Mouse (Mus musculus): Measurements from ENCODE around the gene Ppp3ca. TPM values are rescaled to one million over a fixed set of nuclear protein-coding genes. Genes with fewer than 3 reads are reported as not detected.

Ppp3ca gene
- polyA plus RNA-seq, 1 experiment from 2014 or later: 37.3 TPM

DNA sequence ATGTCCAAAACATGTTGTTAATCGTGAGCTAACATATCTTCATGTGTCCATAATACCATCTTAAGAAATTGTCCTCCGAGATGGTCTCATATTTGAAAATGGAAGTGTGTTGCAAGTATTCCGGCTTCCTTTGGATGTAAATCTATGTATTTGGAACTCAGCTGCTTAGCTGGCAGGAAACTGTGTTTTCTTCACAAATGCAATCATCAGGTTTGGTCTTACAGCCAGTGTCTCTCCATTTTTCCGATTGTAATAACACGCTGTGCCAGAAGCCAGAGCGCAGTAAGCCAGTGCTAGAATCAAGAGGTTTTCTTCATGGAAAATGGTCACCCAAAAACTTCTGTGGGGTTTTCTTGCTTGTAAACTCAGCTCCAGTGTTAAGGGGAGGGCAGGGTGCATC lies 104.3 kb downstream of the Ppp3ca start:
- no peak for ATAC-seq
- Histone ChIP-seq H3K9me3 (ENCODE audit: control insufficient read depth) (no peaks in the 10 kb centered on the region), H3K27ac (ENCODE audit: low read depth, low read length) (no peak overlapping the region), H3K4me1 (replicated peaks; ENCODE audit: control insufficient read depth, insufficient read depth, low read length) (peaks cover under 1% of the 10 kb centered on the region; the same call in 1 of the 2 replicates), H3K9ac (ENCODE audit: low read depth, low read length) (no peak overlapping the region), H3K27me3 (replicated peaks; ENCODE audit: control insufficient read depth, insufficient read depth, low read length) (no peaks in the 10 kb centered on the region), H3K4me3 (ENCODE audit: low read depth, low read length) (no peak overlapping the region), H3K4me2 (replicated peaks; ENCODE audit: low read depth) (no peak overlapping the region), H3K36me3 (ENCODE audit: control insufficient read depth, insufficient read depth) (no peaks in the 10 kb centered on the region)
- no peak for TF ChIP-seq CTCF (IDR thresholded peaks at IDR 0.05; ENCODE audit: low read depth)
- 89% methylated on average over 6 of the region's 6 CpGs for WGBS

DNA sequence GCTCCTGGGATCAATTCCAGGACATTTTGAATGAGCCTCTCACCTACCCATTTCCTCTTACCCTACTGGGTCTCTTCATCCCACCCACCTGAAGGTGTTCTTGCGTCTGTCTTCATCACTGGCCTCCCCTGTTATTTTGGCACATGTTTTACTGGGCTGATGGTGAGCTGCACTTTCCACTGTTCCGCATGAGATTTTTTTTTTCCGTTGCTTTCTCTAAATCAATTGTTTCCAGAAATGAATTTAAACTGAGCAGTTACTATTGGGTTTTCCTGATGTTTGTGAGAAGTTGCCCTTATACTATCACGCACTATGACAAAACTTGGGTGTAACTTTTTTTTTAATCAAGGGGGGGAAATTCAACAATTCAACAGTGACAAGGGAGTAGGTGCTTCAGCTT lies 106.6 kb downstream of the Ppp3ca start:
- Histone ChIP-seq H3K27ac (ENCODE audit: low read depth, low read length) (no peak overlapping the region), H3K4me1 (replicated peaks; ENCODE audit: control insufficient read depth, insufficient read depth, low read length) (no peaks in the 10 kb centered on the region), H3K4me3 (ENCODE audit: low read depth, low read length) (no peak overlapping the region), H3K4me2 (replicated peaks; ENCODE audit: low read depth) (no peak overlapping the region), H3K9me3 (ENCODE audit: control insufficient read depth) (no peaks in the 10 kb centered on the region), H3K36me3 (ENCODE audit: control insufficient read depth, insufficient read depth) (no peaks in the 10 kb centered on the region), H3K9ac (ENCODE audit: low read depth, low read length) (no peak overlapping the region), H3K27me3 (replicated peaks; ENCODE audit: control insufficient read depth, insufficient read depth, low read length) (no peaks in the 10 kb centered on the region)
- ATAC-seq: no peak
- no peak for TF ChIP-seq CTCF (IDR thresholded peaks at IDR 0.05; ENCODE audit: low read depth)
- WGBS: 84% methylated on average over 4 of the region's 4 CpGs

DNA sequence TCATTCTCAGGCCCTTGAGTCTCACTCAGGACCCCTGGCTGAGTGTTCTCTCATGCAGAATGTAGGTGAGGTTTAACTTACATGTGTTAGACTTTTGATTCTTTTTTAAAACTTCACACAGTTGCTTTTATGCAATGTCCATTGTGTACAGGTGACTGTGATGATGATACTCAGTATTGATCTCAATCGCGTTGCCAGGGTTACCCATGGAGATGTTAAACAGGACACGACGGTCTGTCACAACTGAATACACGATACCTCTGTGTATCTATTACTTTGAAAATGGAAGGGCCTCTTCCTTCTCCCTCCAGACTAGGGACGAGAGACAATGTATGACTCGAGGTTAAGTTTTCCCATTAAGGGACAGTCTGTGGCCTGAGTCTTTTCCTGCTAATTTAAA lies 107.5 kb downstream of the Ppp3ca start:
- Histone ChIP-seq H3K9me3 (ENCODE audit: control insufficient read depth) (no peaks in the 10 kb centered on the region), H3K4me1 (replicated peaks; ENCODE audit: control insufficient read depth, insufficient read depth, low read length) (no peaks in the 10 kb centered on the region), H3K4me3 (ENCODE audit: low read depth, low read length) (no peak overlapping the region), H3K9ac (ENCODE audit: low read depth, low read length) (no peak overlapping the region), H3K36me3 (ENCODE audit: control insufficient read depth, insufficient read depth) (no peaks in the 10 kb centered on the region), H3K4me2 (replicated peaks; ENCODE audit: low read depth) (no peak overlapping the region), H3K27ac (ENCODE audit: low read depth, low read length) (no peak overlapping the region), H3K27me3 (replicated peaks; ENCODE audit: control insufficient read depth, insufficient read depth, low read length) (no peaks in the 10 kb centered on the region)
- TF ChIP-seq CTCF (IDR thresholded peaks at IDR 0.05; ENCODE audit: low read depth): no peak
- no peak for ATAC-seq
- WGBS: 82% methylated on average over 7 of the region's 7 CpGs

DNA sequence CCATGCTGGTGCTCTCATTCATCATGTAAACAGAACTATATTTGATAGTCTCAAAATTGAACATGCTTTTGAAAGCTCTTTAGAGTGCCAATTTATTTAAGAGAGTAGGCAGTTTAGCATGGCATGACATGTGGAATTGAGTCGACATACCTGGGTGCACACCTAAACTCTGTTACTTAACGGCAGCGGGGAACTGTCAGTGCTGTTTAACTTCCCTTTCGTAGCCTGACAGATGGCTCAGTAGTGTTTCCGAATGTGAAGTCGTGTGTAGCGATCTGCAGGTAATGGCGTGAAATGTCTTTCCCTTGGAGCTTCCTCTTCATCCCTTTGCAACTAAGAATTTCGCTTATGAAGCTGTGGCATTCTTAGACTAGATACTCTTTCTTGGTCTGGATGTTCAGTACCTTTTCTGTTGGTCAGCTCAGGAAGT lies 107.9 kb downstream of the Ppp3ca start:
- Histone ChIP-seq H3K4me3 (ENCODE audit: low read depth, low read length) (no peak overlapping the region), H3K9me3 (ENCODE audit: control insufficient read depth) (no peaks in the 10 kb centered on the region), H3K9ac (ENCODE audit: low read depth, low read length) (no peak overlapping the region), H3K4me1 (replicated peaks; ENCODE audit: control insufficient read depth, insufficient read depth, low read length) (no peaks in the 10 kb centered on the region), H3K27me3 (replicated peaks; ENCODE audit: control insufficient read depth, insufficient read depth, low read length) (no peaks in the 10 kb centered on the region), H3K27ac (ENCODE audit: low read depth, low read length) (no peak overlapping the region), H3K36me3 (ENCODE audit: control insufficient read depth, insufficient read depth) (no peaks in the 10 kb centered on the region), H3K4me2 (replicated peaks; ENCODE audit: low read depth) (no peak overlapping the region)
- WGBS: 86% methylated on average over 9 of the region's 9 CpGs
- no peak for TF ChIP-seq CTCF (IDR thresholded peaks at IDR 0.05; ENCODE audit: low read depth)
- ATAC-seq: no peak

DNA sequence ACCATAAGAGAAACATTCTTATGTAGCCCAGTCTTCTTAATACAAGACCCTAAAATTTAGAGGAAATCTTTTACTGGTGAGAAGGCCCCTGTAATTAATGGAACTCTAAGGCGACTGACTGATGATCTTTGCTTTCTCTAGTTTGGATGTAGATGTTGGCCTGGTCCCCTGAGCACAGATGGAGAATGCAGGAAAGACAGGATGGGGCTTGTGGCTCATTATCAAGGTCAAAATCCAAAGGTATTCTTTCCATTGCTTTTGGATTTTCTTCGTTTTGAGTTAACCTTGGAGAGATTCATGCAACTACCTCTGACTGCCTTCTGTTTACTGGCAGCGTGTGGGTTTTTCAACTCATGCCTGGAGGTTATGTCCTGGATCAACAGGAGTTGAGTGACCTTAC lies 110.4 kb downstream of the Ppp3ca start:
- H3K9ac ChIP-seq (ENCODE audit: low read depth, low read length): no peak overlapping the region
- no peak overlapping the region for H3K4me2 ChIP-seq (replicated peaks; ENCODE audit: low read depth)
- no peak for ATAC-seq
- no peak overlapping the region for H3K27ac ChIP-seq (ENCODE audit: low read depth, low read length)
- no peaks in the 10 kb centered on the region for H3K9me3 ChIP-seq (ENCODE audit: control insufficient read depth)
- no peaks in the 10 kb centered on the region for H3K27me3 ChIP-seq (replicated peaks; ENCODE audit: control insufficient read depth, insufficient read depth, low read length)
- H3K4me1 ChIP-seq (replicated peaks; ENCODE audit: control insufficient read depth, insufficient read depth, low read length): no peaks in the 10 kb centered on the region
- no peak for TF ChIP-seq CTCF (IDR thresholded peaks at IDR 0.05; ENCODE audit: low read depth)
- 94% methylated on average over 3 of the region's 3 CpGs for WGBS
- no peaks in the 10 kb centered on the region for H3K36me3 ChIP-seq (ENCODE audit: control insufficient read depth, insufficient read depth)
- no peak overlapping the region for H3K4me3 ChIP-seq (ENCODE audit: low read depth, low read length)

DNA sequence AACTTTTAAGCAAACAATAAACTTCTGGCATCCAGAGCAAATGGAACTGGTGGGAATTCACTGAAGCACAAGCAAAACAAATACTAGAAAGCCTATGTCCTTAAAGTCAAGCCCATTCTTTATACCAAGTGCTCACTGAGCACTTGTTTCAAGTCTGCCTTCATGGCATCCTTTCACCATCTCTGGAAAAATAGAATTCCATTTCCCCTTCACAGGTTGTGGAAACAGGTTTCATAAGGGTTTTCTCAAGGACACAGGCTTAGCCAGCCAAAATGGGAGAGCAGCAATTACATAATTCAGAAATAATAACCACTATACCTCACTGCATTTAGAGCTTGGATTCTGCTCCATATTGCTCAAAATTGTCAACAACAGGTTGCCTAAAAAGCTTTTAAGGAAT lies 112.1 kb downstream of the Ppp3ca start:
- H3K4me2 ChIP-seq (replicated peaks; ENCODE audit: low read depth): no peak overlapping the region
- H3K4me1 ChIP-seq (replicated peaks; ENCODE audit: control insufficient read depth, insufficient read depth, low read length): no peaks in the 10 kb centered on the region
- no peaks in the 10 kb centered on the region for H3K36me3 ChIP-seq (ENCODE audit: control insufficient read depth, insufficient read depth)
- H3K27me3 ChIP-seq (replicated peaks; ENCODE audit: control insufficient read depth, insufficient read depth, low read length): no peaks in the 10 kb centered on the region
- H3K4me3 ChIP-seq (ENCODE audit: low read depth, low read length): no peak overlapping the region
- H3K9ac ChIP-seq (ENCODE audit: low read depth, low read length): no peak overlapping the region
- H3K27ac ChIP-seq (ENCODE audit: low read depth, low read length): no peak overlapping the region
- H3K9me3 ChIP-seq (ENCODE audit: control insufficient read depth): no peaks in the 10 kb centered on the region
- ATAC-seq: no peak
- TF ChIP-seq CTCF (IDR thresholded peaks at IDR 0.05; ENCODE audit: low read depth): no peak

DNA sequence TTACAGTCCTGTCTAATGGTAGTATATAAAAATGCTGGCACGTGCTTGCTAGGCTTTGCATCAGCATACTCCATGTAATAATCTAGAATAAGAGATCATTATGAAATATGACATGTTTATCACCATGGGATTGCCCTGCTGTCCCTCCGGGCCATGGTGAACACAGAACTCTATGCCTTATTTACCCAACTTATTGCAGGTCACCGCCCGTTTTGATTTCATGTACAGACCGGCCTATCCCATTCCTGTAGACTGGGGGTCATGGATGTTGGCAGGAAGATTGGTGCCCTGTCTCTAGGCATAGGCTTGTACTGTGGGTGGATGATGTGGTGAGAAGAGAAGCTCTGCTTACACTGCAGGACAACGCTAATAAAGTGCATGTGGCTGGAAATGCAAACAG lies 115.8 kb downstream of the Ppp3ca start:
- no peak for ATAC-seq
- TF ChIP-seq CTCF (IDR thresholded peaks at IDR 0.05; ENCODE audit: low read depth): no peak
- Histone ChIP-seq H3K4me3 (ENCODE audit: low read depth, low read length) (no peak overlapping the region), H3K4me1 (replicated peaks; ENCODE audit: control insufficient read depth, insufficient read depth, low read length) (no peaks in the 10 kb centered on the region), H3K9me3 (ENCODE audit: control insufficient read depth) (no peaks in the 10 kb centered on the region), H3K9ac (ENCODE audit: low read depth, low read length) (no peak overlapping the region), H3K36me3 (ENCODE audit: control insufficient read depth, insufficient read depth) (no peaks in the 10 kb centered on the region), H3K4me2 (replicated peaks; ENCODE audit: low read depth) (no peak overlapping the region), H3K27ac (ENCODE audit: low read depth, low read length) (no peak overlapping the region), H3K27me3 (replicated peaks; ENCODE audit: control insufficient read depth, insufficient read depth, low read length) (no peaks in the 10 kb centered on the region)
- 66% methylated on average over 6 of the region's 6 CpGs for WGBS
